Mouse (Mus musculus) spleen, adult 2 months (tissue): Measurements from ENCODE around the gene Kcnh3.

Source experiments
- CTCF ChIP-seq: fragments of 200-500 bp; IDR thresholded peaks from 2 replicates; pipeline ENCODE4 v1.5.1; 2011; ENCODE audit warnings: mild to moderate bottlenecking, inconsistent platforms; ENCODE audit not compliant: insufficient read depth, insufficient read length, insufficient replicate concordance; ENCODE audit errors: extremely low read depth
- POLR2A ChIP-seq: fragments of 200-500 bp; IDR thresholded peaks from 2 replicates; pipeline ENCODE4 v1.6.1; 2011; ENCODE audit warnings: low read depth, low read length, inconsistent platforms

DNA sequence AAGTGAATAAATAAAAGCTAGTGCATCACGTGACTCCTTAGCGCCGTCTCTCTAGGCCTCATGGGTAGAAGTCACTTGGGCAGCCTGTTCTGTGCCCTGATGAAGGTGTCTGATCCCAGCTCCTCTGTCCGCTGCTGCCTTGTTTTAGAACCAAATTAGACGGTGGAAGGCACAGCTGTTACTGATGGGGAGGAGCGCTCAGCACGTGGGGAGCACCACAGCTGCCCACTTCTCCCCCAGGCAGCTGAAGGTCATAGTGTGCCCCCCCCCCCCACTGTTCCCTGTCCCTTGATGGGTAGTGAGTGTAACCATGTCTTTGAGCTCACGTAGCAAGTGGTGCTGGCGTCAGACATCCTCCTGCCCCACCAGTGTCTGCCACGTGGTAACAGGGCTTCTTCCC, 11.5 kb upstream of the Kcnh3 start:
- TF ChIP-seq CTCF = no peak
- no peak for TF ChIP-seq POLR2A
